Mouse (Mus musculus): Measurements from ENCODE around the gene Zfp984.
"Not testable (repeated sequence)": the region's sequence is repeated elsewhere in the genome, so short reads cannot be mapped to it uniquely, and the experiment has no call there.

DNA sequence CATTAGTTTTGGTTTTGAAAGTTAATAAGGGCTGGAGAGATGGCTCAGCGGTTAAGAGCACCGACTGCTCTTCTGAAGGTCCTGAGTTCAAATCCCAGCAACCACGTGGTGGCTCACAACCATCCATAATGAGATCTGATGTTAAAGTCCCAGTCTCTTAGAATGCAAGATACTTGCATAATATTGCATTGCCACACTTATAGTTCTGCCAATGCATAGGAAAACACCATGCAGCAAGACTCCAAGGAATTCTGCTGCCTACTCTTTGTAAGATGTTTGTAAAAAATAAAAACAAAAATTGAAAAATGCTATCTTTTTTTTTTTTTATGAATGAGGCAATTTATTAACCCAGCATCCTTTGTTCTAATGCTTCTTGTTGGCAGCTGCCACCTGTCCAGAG is 11.8 kb upstream of the Zfp984 start:
- not testable (repeated sequence) for TF ChIP-seq CTCF (conservative IDR thresholded peaks at IDR 0.05; ENCODE audit: low read length); NANOG (IDR thresholded peaks at IDR 0.05; ENCODE audit: borderline replicate concordance, low read length); POU5F1 (IDR thresholded peaks at IDR 0.05; ENCODE audit: borderline replicate concordance, low read length)
